Mouse (Mus musculus) MN1 (cell line): ENCODE data around the gene Ifitm2.
A peak's percentile ranks its signal among the peaks of the same experiment; 100 is the strongest.
"Not testable (repeated sequence)": the region's sequence is repeated elsewhere in the genome, so short reads cannot be mapped to it uniquely, and the experiment has no call there.

Source experiments
- DNase-seq: peaks from one replicate; pipeline ENCODE4 v3.0.0-alpha.2; 2016; ENCODE audit warnings: low spot score

The Ifitm2 gene

DNA sequence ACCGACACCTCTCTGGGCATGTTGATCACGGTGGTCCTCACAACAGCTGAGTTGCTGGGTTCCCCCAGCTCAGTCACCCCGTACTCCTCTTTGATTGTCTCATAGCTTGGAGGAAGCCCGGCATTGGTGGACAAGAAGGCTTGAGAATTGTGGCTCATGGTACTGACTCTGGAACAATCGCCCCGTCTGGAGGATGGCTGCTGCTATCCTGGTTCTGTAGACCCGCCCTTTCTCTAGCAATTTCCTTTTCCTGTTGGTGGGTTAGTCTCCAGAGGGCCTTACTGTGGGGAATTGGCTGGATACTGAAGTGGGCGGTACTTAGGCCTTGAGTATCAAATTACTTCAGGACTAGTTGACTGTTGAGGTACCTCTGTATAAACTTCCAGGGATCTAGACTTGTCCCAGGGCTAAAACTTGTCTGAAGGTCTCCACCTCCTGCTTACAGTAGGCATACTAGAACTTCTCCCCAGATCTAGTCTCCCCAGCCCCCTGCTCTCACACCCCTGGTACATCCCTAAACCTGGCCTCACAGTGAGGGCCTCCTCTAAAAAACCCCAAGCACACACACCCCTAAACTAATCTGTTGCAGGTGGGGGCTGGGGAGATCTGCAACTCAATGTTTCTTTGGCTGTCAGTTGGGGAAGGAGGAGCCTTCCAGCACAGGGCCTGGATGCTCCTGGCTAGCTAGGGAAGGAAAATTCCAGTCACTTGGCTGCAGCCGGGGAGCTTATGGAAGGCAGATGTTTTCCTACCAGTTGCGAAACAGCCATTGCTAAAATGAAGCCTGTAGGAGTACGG lies at the start of gene Ifitm2, which contains the start of gene Gm45717:
Gene Ifitm2 (minus strand): TSS at position 230 of the 798 bp plus-strand sequence.
Gene Gm45717 (minus strand): TSS at position 180 of the 798 bp plus-strand sequence.
- DNase-seq, result peak; percentile 88

GRCm38 (mm10) chr7:141003248-141004010 lies 47.6 kb upstream of the Ifitm2 start:
- no peak for DNase-seq

DNA sequence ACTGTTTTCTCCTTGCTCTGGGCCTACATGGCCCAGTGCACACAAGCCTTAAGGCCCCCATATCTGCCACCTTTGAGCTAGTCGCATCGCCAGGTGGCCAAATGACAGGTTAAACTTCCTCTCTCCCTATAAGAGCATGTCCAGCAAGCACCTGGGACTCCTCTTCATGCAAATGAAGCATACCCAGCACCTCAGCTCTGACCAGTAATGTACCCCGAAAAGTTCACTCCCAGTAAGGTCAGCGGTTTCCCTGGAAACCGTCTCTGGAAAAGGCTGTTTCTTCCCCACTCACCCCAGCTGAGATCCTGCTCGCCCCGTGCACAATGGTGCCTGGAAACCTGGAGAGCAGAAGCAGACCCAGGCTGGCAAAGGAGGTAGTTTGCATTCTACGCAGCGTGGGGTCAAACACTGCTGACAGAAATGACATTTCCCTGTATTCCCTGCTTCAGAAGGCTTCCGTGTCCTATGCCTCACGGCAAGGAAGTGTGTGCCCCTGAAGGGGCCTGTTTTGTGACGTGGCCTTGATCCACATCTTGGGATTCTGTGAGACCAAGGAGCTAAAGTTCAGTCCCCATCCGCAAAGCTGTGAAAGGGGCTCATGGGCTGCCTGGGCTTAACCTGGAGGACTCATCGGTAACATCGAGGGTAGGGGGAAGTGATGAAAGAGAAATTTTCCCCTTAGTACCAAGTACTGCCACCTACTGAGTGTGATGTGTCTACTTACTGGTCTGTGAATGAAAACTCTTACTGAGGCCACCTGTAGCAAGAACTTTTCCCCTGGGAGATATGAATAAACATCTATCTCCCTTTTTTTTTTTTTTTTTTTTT lies 45.3 kb upstream of the Ifitm2 start:
- DNase-seq, result no peak

DNA sequence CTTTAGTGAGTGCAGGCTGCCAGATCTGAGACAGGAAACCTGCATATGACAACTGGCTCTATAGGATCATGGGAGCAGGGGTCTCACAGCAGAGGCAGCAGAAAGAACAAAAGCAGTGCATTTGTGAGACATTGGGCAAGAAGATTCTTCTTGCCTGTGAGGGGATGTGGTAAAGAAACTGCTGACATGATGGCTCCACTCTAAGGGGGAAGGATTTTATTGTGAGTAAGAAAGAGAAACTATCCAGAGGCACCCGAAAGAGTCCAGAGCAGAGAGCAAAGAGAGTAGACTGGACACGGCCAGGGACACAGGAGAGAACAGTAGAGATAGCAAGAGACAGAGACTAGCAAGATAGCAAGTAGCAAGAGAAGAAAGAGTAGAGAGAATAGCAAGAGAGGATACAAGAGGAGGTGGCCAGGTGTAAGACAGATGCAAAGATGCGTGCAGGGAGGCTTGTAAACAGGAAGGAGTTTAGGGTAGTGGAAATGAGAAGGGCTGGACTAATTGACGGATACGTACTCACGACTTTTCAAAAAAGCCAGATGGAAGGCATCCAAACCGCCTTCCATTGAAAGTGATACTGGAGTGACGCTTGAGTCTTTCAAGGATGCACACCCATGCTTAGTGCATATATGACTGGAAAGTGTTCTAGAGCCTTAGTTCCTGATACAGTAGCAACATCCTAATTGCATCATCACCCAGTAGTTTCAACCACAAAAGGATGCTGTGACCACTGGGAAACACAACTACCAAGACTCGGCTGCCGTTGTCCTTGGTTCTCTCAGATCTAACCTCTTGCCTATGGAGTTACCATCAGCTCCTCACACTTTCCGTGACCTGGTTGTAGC lies 43.3 kb upstream of the Ifitm2 start:
- no peak for DNase-seq

DNA sequence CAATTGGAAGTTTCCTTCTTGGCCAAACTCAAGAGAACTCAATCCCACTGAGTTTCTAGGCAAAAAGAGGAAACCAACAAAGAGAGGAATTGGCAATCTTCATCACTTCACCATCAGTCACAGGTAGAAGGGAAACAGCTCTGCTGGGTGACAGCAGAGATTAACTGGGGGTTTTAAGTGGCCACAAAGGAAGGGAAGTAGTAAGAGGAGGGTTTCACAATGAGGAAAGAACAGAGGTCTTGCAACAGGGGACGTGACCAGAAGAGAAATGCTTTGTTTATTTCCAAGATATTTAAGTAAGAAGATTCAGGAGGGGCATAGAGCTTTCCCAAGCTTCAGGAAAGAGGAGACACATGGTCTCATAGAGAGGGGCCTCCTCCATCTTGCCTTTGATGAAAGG lies 42.0 kb upstream of the Ifitm2 start:
- DNase-seq, result no peak

DNA sequence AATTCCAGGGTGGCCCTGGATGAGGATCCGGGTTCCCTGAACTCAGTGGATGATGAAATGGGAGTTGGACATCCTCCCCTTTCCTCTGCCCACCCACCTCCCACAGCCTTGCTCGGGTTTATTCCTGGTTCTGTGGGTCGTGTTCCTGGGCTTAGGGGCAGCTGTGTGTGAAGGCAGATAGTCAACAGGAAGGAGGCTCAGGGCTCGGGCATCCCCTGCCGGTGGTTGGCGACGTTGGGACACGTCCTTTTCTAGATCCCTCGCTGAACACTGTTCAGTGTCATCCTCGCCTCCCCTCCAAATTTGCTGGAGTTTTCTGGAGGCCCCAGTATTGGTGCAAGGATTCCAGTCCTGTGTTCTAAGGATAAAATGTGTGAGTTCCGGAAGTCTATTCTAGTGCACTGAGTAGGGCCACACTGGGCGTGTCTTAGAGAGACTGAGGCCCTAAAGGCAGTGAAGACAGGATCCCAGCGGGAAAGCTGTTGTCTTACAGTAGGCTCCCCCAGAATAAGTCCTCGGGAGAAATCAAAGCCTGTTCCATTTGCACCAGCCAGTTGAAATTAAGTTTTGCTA lies 35.4 kb upstream of the Ifitm2 start:
- DNase-seq, result no peak

DNA sequence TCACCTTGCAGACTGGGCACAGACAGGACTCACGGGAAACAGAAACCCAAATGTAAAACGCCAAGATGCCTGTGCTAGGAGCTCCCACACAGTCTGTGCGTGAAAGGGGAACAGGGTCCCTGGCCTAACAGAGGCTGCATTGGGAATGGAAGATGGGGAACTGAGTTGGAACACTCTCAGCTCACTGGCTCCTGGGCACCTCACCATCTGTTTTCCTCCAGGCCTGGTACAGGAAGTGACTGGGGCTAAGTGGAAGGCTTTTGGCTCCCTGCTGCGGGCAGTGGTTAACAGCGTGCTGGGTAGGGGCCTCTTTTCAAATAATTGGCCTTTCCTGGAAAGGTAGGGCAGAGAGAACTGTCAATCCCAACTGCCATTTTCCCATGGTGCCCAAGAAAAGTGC lies 34.8 kb upstream of the Ifitm2 start:
- no peak for DNase-seq

GRCm38 (mm10) chr7:140990185-140990584 lies 34.4 kb upstream of the Ifitm2 start:
- no peak for DNase-seq

DNA sequence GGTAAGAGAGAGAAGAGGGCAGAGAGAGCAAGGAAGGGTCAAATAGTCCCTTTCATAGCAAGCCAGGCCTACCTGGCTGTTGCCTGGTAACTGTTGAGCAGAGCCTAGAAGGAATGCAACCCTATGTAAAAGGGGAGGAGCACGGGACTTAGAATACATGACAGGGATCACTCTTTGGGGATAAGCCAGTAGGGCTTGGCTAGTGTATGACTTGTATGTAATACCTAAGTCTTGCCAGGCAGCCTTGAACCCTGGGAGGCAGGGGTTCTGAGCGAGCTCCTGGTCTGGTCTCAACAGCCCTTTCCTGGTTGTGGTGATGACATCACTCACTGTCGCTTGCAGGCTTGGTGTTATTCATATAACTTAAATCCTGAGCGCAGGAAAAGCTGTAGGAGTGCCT lies 33.2 kb upstream of the Ifitm2 start:
- DNase-seq, result no peak

DNA sequence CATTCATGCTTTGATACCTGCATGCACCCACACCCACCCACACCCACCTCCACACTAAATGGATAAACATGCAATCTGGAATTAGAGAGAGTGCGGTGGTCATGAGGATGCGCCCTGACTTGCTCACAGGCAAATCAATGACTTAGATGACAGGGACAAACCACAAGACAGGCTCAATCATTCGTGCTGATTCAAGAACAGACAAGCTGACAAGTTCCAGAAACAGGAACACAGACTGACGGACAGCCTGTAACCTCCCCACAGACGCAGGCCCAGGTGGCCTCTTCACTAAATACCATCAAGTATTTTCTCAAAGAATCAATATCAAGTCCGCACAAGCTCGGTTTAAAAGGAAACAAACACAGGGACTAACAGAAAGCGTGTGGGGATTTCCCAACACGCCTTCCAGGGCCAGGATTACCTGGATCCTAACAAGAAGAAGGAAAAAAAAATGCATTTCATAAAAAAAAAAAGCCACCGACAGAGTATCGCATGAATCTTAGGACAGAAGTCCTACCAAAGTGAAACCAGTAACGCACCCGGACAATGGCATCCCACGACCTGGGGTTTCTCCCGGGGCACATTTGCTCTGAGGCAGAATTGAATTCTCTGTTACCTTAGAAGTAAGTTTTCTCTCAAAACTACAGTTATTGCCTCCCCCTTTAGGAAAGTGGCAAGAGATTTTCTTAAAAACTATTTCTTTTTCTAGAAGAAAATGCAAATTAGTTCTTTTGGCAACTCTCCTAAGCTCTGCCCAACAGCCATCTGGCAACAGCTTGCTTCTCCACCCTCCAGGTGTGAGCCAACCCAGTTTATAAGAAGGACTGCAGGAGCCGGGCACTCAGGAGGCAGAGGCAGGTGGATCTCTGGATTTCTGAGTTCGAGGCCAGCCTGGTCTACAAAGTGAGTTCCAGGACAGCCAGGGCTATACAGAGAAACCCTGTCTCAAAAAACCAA lies 31.7 kb upstream of the Ifitm2 start:
- peak; percentile 13 for DNase-seq

DNA sequence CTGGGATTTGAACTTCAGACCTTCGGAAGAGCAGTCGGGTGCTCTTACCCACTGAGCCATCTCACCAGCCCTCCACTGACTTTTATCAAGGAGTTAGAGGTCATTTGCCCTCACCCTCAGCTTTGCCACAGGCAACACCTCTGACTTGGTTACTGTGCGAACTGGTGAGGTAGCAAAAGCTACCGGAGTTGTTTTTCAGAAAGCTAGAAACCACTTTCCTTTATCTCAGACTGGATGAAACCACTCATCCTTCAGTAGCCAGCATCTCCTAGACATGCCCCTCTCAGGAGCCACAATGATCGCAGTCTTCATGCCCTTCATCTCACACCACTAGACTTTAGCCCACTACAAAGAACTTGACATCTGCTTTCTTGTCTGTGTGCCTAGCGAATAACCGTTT lies 27.2 kb upstream of the Ifitm2 start:
- no peak for DNase-seq

DNA sequence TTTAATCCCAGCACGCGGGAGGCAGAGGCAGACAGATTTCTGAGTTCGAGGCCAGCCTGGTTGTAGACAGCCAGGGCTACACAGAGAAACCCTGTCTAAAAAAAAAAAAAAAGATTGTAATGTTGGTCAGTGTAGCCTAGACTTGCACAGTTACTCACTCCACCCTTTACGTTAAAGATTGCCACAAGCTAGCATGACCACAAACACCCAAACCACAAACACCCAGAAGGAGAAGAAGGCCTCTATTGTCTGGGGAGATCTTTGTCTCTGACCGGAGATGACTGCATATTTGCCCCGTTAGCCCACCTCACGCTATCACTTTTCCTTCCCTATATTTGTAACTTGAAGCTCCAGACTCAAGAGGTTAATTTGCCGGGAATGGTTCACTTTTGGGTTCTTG lies 25.9 kb upstream of the Ifitm2 start:
- DNase-seq, result no peak

DNA sequence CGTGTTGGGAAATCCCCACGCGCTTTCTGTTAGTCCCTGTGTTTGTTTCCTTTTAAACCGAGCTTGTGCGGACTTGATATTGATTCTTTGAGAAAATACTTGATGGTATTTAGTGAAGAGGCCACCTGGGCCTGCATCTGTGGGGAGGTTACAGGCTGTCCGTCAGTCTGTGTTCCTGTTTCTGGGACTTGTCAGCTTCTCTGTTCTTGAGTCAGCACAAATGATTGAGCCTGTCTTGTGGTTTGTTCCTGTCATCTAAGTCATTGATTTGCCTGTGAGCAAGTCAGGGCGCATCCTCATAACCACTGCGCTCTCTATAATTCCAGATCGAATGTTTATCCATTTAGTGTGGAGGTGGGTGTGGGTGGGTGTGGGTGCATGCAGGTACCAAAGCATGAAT lies 20.9 kb upstream of the Ifitm2 start:
- not testable (repeated sequence) for DNase-seq

DNA sequence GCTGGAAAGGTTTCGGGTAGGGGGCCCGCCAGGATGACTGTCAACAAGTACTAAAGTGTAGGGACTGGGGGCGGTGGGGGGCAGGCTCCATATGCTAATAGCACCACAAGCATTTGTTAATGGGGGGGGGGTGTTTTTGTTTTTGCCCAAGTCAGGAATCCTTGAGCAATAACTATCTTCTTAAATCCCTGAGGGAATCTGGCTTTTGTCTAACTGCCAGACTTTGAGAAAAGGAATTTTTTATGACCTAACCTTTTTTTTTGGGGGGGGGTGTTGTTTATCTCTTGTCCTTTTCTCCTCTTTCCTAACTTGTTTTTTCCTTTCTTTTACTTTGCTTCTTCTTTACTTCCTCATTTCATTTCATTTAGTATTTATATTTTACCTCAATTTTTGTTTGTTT lies 19.7 kb upstream of the Ifitm2 start:
- DNase-seq, result no peak

DNA sequence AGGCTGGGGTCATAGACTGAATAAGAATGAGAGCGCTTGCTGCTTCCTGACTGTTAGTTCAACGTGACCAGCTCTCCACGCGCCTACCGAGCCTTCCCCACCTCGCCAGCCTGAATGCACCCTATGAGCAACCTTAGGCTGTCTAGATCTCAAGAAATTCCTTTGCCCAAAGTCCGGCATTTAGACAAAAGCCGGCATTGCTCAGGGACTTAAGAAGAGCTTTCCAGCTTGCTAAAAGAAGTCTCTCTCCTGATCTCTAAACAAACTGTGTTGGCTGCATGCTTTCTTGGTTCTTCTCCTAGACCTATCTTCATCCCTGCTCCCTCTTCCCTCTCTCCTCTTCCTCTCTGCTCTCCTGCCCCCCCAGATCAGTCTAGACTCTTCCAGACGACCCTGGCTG lies 19.2 kb upstream of the Ifitm2 start:
- no peak for DNase-seq

GRCm38 (mm10) chr7:140973396-140974165 lies 17.8 kb upstream of the Ifitm2 start:
- DNase-seq, result no peak

- no peak for DNase-seq
Measured at GRCm38 (mm10) chr7:140971479-140972171, 15.8 kb upstream of the Ifitm2 start.

- DNase-seq, result no peak
Measured at GRCm38 (mm10) chr7:140970931-140971330, 15.1 kb upstream of the Ifitm2 start.

DNA sequence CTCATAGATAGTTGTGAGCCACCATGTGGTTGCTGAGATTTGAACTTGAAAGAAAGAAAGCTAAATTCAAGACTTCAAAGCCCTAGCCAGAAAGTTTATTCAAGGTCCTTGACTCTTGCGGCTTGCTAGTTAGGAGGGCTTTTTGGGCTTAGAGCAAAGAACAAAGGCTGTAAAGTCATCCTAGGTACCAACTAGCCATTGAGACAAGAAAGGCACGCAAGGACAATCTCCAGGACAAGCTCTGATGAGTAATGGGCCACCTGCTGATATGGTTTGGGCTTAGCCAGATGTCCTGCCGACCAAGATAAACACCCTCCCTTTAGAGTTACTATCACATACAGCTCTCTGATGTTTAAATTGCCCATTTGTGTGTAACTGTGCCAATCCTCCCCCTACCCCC lies 12.9 kb upstream of the Ifitm2 start:
- not testable (repeated sequence) for DNase-seq
